Mouse (Mus musculus) kidney, adult 2 months (tissue): ENCODE measurements around the gene Fam19a2.

ENCODE experiments used
- CTCF ChIP-seq: fragments of 200-500 bp; conservative IDR thresholded peaks from 2 replicates; pipeline ENCODE4 v1.5.1; 2011; ENCODE audit warnings: low read depth, mild to moderate bottlenecking, control low read depth, low read length, moderate library complexity, mixed read lengths; ENCODE audit not compliant: insufficient read depth, insufficient read length
- POLR2A ChIP-seq: fragments of 200-500 bp; IDR thresholded peaks from one replicate; pipeline ENCODE4 v1.6.1; 2011; ENCODE audit warnings: low read depth, low read length, control low read depth

- TF ChIP-seq CTCF (no peak), POLR2A (no peak)
Measured at GRCm38 (mm10) chr10:123426527-123427363, 162.9 kb downstream of the Fam19a2 start.
